Mouse (Mus musculus) heart, embryonic 14.5 days (tissue): ENCODE data around the gene Pkdrej. TPM values are rescaled to one million over a fixed set of nuclear protein-coding genes. Genes with fewer than 3 reads are reported as not detected.

ENCODE experiments used
- ATAC-seq: fragments of 200-750 bp; cut with Nextera tagmentation; 2 replicates; pipeline ENCODE4 v1.8.0; 2017; ENCODE audit warnings: low read depth, moderate TSS enrichment; ENCODE audit not compliant: insufficient number of reproducible peaks, insufficient read depth, low FRiP score
- H3K27ac ChIP-seq, 2 experiments: fragments of 200-500 bp in 1 of 2; fragments of 300-500 bp in 1 of 2; sonication (generic) in 1 of 2; replicated peaks in 1 of 2; 2 replicates each; pipeline ENCODE4 v1.5.1; 2012 to 2014; ENCODE audit warnings: low read depth in 2 of 2, low read length in 2 of 2, control low read depth in 1 of 2, mild to moderate bottlenecking in 1 of 2, mixed read lengths in 1 of 2; ENCODE audit not compliant: control insufficient read depth in 1 of 2, insufficient read depth in 1 of 2
- H3K27me3 ChIP-seq: fragments of 300-500 bp; sonication (generic); 2 replicates; pipeline ENCODE4 v1.6.1; 2014; ENCODE audit warnings: mild to moderate bottlenecking, low read length, control low read depth; ENCODE audit not compliant: control insufficient read depth, insufficient read depth
- H3K36me3 ChIP-seq: fragments of 300-500 bp; sonication (generic); 2 replicates; pipeline ENCODE4 v1.6.1; 2014; ENCODE audit warnings: mild to moderate bottlenecking, control low read depth, low read length, mixed read lengths; ENCODE audit not compliant: control insufficient read depth, insufficient read depth
- H3K4me1 ChIP-seq, 2 experiments: fragments of 200-500 bp in 1 of 2; fragments of 300-500 bp in 1 of 2; sonication (generic) in 1 of 2; 2 replicates each; pipeline ENCODE4 v1.6.1; 2012 to 2014; ENCODE audit warnings: low read length in 2 of 2, control low read depth in 1 of 2, mixed read lengths in 1 of 2; ENCODE audit not compliant: control insufficient read depth in 2 of 2, insufficient read depth in 2 of 2
- H3K4me2 ChIP-seq: fragments of 300-500 bp; sonication (generic); 2 replicates; pipeline ENCODE4 v1.6.1; 2014; ENCODE audit warnings: mild to moderate bottlenecking, low read length
- H3K4me3 ChIP-seq, 2 experiments: fragments of 200-500 bp in 1 of 2; fragments of 300-500 bp in 1 of 2; sonication (generic) in 1 of 2; 2 replicates each; pipeline ENCODE4 v1.5.1; 2012 to 2014; ENCODE audit warnings: low read length in 2 of 2, mild to moderate bottlenecking in 2 of 2, control low read depth in 1 of 2, low read depth in 1 of 2, moderate library complexity in 1 of 2; ENCODE audit not compliant: control insufficient read depth in 1 of 2, insufficient read depth in 1 of 2
- H3K9ac ChIP-seq: fragments of 300-500 bp; sonication (generic); 2 replicates; pipeline ENCODE4 v1.6.1; 2014; ENCODE audit warnings: mild to moderate bottlenecking, low read length
- H3K9me3 ChIP-seq: fragments of 300-500 bp; sonication (generic); 2 replicates; pipeline ENCODE4 v1.6.1; 2016; ENCODE audit warnings: low read length, control low read depth; ENCODE audit not compliant: control insufficient read depth
- WGBS: fragments of 180-500 bp; shearing (Covaris S2); extraction: QIAGEN DNeasy Blood & Tissue Kit; methylation state at CpG from one replicate; pipeline ENCODE4 v1.1.7; 2014; 5-methylcytosine and 5-hydroxymethylcytosine counted together
- polyA plus RNA-seq: library from polyadenylated mRNA; unstranded; fragments of >200 nt; fragmentation: Nextera tagmentation; extraction: Ambion mirVana; gene quantifications from 2 replicates; pipeline ENCODE4 v1.2.1, GENCODE M21; 2014

The Pkdrej gene
- polyA plus RNA-seq, 1 experiment from 2014 or later, result 0.28 TPM

- H3K9me3 ChIP-seq, result no peaks in the 10 kb centered on the region
- no peaks in the 10 kb centered on the region for H3K27me3 ChIP-seq
- H3K36me3 ChIP-seq, result no peaks in the 10 kb centered on the region
- ATAC-seq, result no peak
- WGBS, result 56% methylated on average over 5 of the region's 5 CpGs
- no peak overlapping the region for H3K4me2 ChIP-seq
- H3K9ac ChIP-seq, result no peak overlapping the region
- H3K4me3 ChIP-seq, result no peak overlapping the region
- no peaks in the 10 kb centered on the region for H3K4me1 ChIP-seq
- no peak overlapping the region for H3K27ac ChIP-seq
Observed at GRCm38 (mm10) chr15:85841796-85842360, 20.3 kb upstream of the Pkdrej start.

GRCm38 (mm10) chr15:85840983-85841382 is 19.4 kb upstream of the Pkdrej start:
- H3K4me3 ChIP-seq, result no peak overlapping the region
- H3K4me1 ChIP-seq, result no peaks in the 10 kb centered on the region
- no peak overlapping the region for H3K4me2 ChIP-seq
- no peak overlapping the region for H3K27ac ChIP-seq
- WGBS, result 16% methylated on average over 6 of the region's 6 CpGs
- no peak for ATAC-seq
- no peaks in the 10 kb centered on the region for H3K36me3 ChIP-seq
- H3K27me3 ChIP-seq, result no peaks in the 10 kb centered on the region
- no peak overlapping the region for H3K9ac ChIP-seq
- H3K9me3 ChIP-seq, result no peaks in the 10 kb centered on the region

- no peak for ATAC-seq
- Histone ChIP-seq H3K4me1 (peaks cover 0 to 4% of the 10 kb centered on the region in 2 experiments; a peak in 2 of 4 replicates), H3K9me3 (no peaks in the 10 kb centered on the region), H3K27me3 (no peaks in the 10 kb centered on the region), H3K27ac (no peak overlapping the region), H3K9ac (no peak overlapping the region), H3K4me2 (no peak overlapping the region), H3K4me3 (no peak overlapping the region), H3K36me3 (no peaks in the 10 kb centered on the region)
- WGBS, result 81% methylated on average over 5 of the region's 5 CpGs
Observed at GRCm38 (mm10) chr15:85836887-85837286, 15.4 kb upstream of the Pkdrej start.

GRCm38 (mm10) chr15:85835335-85835734 is 13.8 kb upstream of the Pkdrej start:
- 48% methylated on average over 3 of the region's 3 CpGs for WGBS
- no peaks in the 10 kb centered on the region for H3K9me3 ChIP-seq

GRCm38 (mm10) chr15:85832599-85832998 is 11.1 kb upstream of the Pkdrej start:
- H3K27ac ChIP-seq, result no peak overlapping the region

More at GRCm38 (mm10) chr15:85835335-85835734, 13.8 kb upstream of the Pkdrej start:
- Histone ChIP-seq H3K4me1 (peaks cover 0 to 8% of the 10 kb centered on the region in 2 experiments; a peak in 2 of 4 replicates), H3K27me3 (no peaks in the 10 kb centered on the region), H3K4me2 (no peak overlapping the region), H3K9ac (no peak overlapping the region), H3K4me3 (no peak overlapping the region), H3K27ac (no peak overlapping the region), H3K36me3 (no peaks in the 10 kb centered on the region)
- no peak for ATAC-seq

GRCm38 (mm10) chr15:85831954-85832590 is 10.5 kb upstream of the Pkdrej start, which contains the start of gene Ttc38:
Gene Ttc38 (plus strand): TSS chr15:85832306.
- Histone ChIP-seq H3K27ac (no peak within 1 kb of the TSS), H3K27me3 (no peaks in the 10 kb centered on the region), H3K9me3 (no peaks in the 10 kb centered on the region), H3K4me2 (peak within 1 kb of the TSS; percentile 94), H3K36me3 (no peaks in the 10 kb centered on the region), H3K4me3 (peak within 1 kb of the TSS; percentile 66 to 68), H3K4me1 (peaks cover 0 to 8% of the 10 kb centered on the region in 2 experiments; a peak in 2 of 4 replicates), H3K9ac (peak within 1 kb of the TSS; percentile 77)
- ATAC-seq, result peak; percentile 59
- WGBS, result 2% methylated on average over 27 of the region's 27 CpGs

More at GRCm38 (mm10) chr15:85832599-85832998, 11.1 kb upstream of the Pkdrej start:
- Histone ChIP-seq H3K9ac (peak overlapping the region; percentile 77), H3K9me3 (no peaks in the 10 kb centered on the region), H3K4me2 (peak overlapping the region; percentile 94), H3K27me3 (no peaks in the 10 kb centered on the region), H3K36me3 (no peaks in the 10 kb centered on the region), H3K4me1 (peaks cover 0 to 8% of the 10 kb centered on the region in 2 experiments; a peak in 2 of 4 replicates), H3K4me3 (peak overlapping the region; percentile 66 to 68)
- WGBS, result 46% methylated on average over 8 of the region's 8 CpGs
- ATAC-seq, result no peak

GRCm38 (mm10) chr15:85829470-85829869 is 7.9 kb upstream of the Pkdrej start:
- ATAC-seq, result no peak
- no peaks in the 10 kb centered on the region for H3K27me3 ChIP-seq
- no peak overlapping the region for H3K4me3 ChIP-seq
- no peak overlapping the region for H3K9ac ChIP-seq
- WGBS, result 77% methylated on average over 5 of the region's 5 CpGs
- no peak overlapping the region for H3K4me2 ChIP-seq
- H3K27ac ChIP-seq, result no peak overlapping the region
- no peaks in the 10 kb centered on the region for H3K36me3 ChIP-seq
- H3K9me3 ChIP-seq, result no peaks in the 10 kb centered on the region
- H3K4me1 ChIP-seq, result peaks cover 0 to 8% of the 10 kb centered on the region in 2 experiments; a peak in 2 of 4 replicates
